Mouse (Mus musculus) G1E (cell line): ENCODE results near the gene Map4k5. TPM values are rescaled to one million over a fixed set of nuclear protein-coding genes. Genes with fewer than 3 reads are reported as not detected.

Source experiments
- ATAC-seq: 2 replicates; pipeline ENCODE4 v1.8.0; 2016; ENCODE audit warnings: mild to moderate bottlenecking; ENCODE audit not compliant: insufficient number of reproducible peaks, poor library complexity, low FRiP score, severe bottlenecking; ENCODE audit errors: extremely low read depth
- DNase-seq: peaks from one replicate; pipeline ENCODE4 v3.0.0; 2012; ENCODE audit warnings: low spot score
- H3K27me3 ChIP-seq: 2 replicates; pipeline ENCODE4 v1.6.1; 2012; ENCODE audit warnings: mild to moderate bottlenecking, low read length, inconsistent platforms; ENCODE audit not compliant: insufficient read depth
- H3K36me3 ChIP-seq: replicated peaks from 2 replicates; pipeline ENCODE3; 2012; ENCODE audit warnings: mild to moderate bottlenecking, inconsistent platforms
- H3K4me1 ChIP-seq: 2 replicates; pipeline ENCODE4 v1.6.1; 2012; ENCODE audit warnings: low read depth, low read length, inconsistent platforms, mixed read lengths; ENCODE audit not compliant: insufficient read depth
- H3K4me3 ChIP-seq: 2 replicates; pipeline ENCODE4 v1.5.1; 2012; ENCODE audit warnings: low read depth, mild to moderate bottlenecking, inconsistent platforms, low read length, moderate library complexity, mixed read lengths
- H3K9me3 ChIP-seq: replicated peaks from 2 replicates; pipeline ENCODE4 v1.6.1; 2012; ENCODE audit warnings: inconsistent platforms
- CTCF ChIP-seq: IDR thresholded peaks from 2 replicates; pipeline ENCODE4 v1.5.1; 2012; ENCODE audit warnings: low read depth, low read length, inconsistent platforms, mixed read lengths
- GATA1 ChIP-seq: IDR thresholded peaks from 2 replicates; pipeline ENCODE4 v1.6.1; 2012; ENCODE audit warnings: borderline replicate concordance, low read length, inconsistent platforms, mixed read lengths
- GATA2 ChIP-seq: IDR thresholded peaks from 2 replicates; pipeline ENCODE4 v1.6.1; 2012; ENCODE audit warnings: low read depth, low read length, inconsistent platforms, borderline replicate concordance
- POLR2AphosphoS5 ChIP-seq: IDR thresholded peaks from 2 replicates; pipeline ENCODE4 v1.6.1; 2012; ENCODE audit warnings: low read depth, low read length, inconsistent platforms; ENCODE audit not compliant: insufficient replicate concordance
- TAL1 ChIP-seq: conservative IDR thresholded peaks from 2 replicates; pipeline ENCODE4 v1.6.1; 2012; ENCODE audit warnings: low read depth, low read length, inconsistent platforms, mixed read lengths
- polyA plus RNA-seq: library from polyadenylated mRNA; stranded (reverse); fragments of >175 nt; gene quantifications from 2 replicates; pipeline ENCODE4 v1.2.3, GENCODE M21; 2012
- total RNA-seq, 2 experiments: library from RNA; stranded (forward) in 1 of 2; stranded (reverse) in 1 of 2; fragments of 200-1000 nt in 1 of 2; fragments of >200 nt in 1 of 2; fragmentation: Nextera tagmentation in 1 of 2; gene quantifications; 2 replicates each; pipeline ENCODE4 v1.2.3; 2014 to 2017

The Map4k5 gene
- total and polyA plus RNA-seq, 3 experiments = 5.5 to 36.4 (median 33.9) TPM

- Histone ChIP-seq H3K36me3 (no peaks in the 10 kb centered on the region), H3K4me3 (no peak overlapping the region), H3K9me3 (no peaks in the 10 kb centered on the region), H3K27me3 (peaks cover 60% of the 10 kb centered on the region), H3K4me1 (peaks cover 7% of the 10 kb centered on the region)
- no peak for DNase-seq
- ATAC-seq = no peak
- TF ChIP-seq POLR2AphosphoS5 = no peak
- no peak for TF ChIP-seq TAL1
- TF ChIP-seq CTCF = no peak
- TF ChIP-seq GATA1 = no peak
These were observed 116.2 kb downstream of the Map4k5 start for GRCm38 (mm10) chr12:69776607-69777340.

- TF ChIP-seq TAL1 (no peak), GATA2 (no peak)
- no peaks in the 10 kb centered on the region for H3K36me3 ChIP-seq
- ATAC-seq = no peak
- peaks cover 2% of the 10 kb centered on the region; the same call in 1 of the 2 replicates for H3K9me3 ChIP-seq
- H3K4me1 ChIP-seq = peaks cover 32% of the 10 kb centered on the region
- peaks cover 38% of the 10 kb centered on the region for H3K27me3 ChIP-seq
- DNase-seq = no peak
- no peak overlapping the region for H3K4me3 ChIP-seq
These were observed 124.2 kb downstream of the Map4k5 start for GRCm38 (mm10) chr12:69768841-69769240.

- Histone ChIP-seq H3K27me3 (peaks cover 31% of the 10 kb centered on the region), H3K9me3 (peaks cover 2% of the 10 kb centered on the region; the same call in 1 of the 2 replicates), H3K36me3 (no peaks in the 10 kb centered on the region), H3K4me1 (peaks cover 39% of the 10 kb centered on the region), H3K4me3 (no peak overlapping the region)
- DNase-seq (no peak), ATAC-seq (no peak)
- no peak for TF ChIP-seq CTCF
- no peak for TF ChIP-seq TAL1
- TF ChIP-seq GATA2 = no peak
- no peak for TF ChIP-seq POLR2AphosphoS5
- no peak for TF ChIP-seq GATA1
These were observed 125.3 kb downstream of the Map4k5 start for GRCm38 (mm10) chr12:69767476-69768258.

- H3K27me3 ChIP-seq = peaks cover 21% of the 10 kb centered on the region
- ATAC-seq (no peak), DNase-seq (no peak)
- no peak overlapping the region for H3K4me3 ChIP-seq
- peaks cover 2% of the 10 kb centered on the region; the same call in 1 of the 2 replicates for H3K9me3 ChIP-seq
- H3K36me3 ChIP-seq = no peaks in the 10 kb centered on the region
- peaks cover 39% of the 10 kb centered on the region for H3K4me1 ChIP-seq
- TF ChIP-seq TAL1 (no peak), GATA1 (no peak), POLR2AphosphoS5 (no peak), GATA2 (no peak), CTCF (no peak)
These were observed 126.7 kb downstream of the Map4k5 start for GRCm38 (mm10) chr12:69766185-69766904.

- H3K4me3 ChIP-seq = no peak overlapping the region
- ATAC-seq (no peak), DNase-seq (no peak)
- TF ChIP-seq GATA1 = no peak
- no peak for TF ChIP-seq GATA2
- no peak for TF ChIP-seq TAL1
- no peak for TF ChIP-seq POLR2AphosphoS5
- TF ChIP-seq CTCF = no peak
- H3K9me3 ChIP-seq = peaks cover 2% of the 10 kb centered on the region; the same call in 1 of the 2 replicates
- peaks cover 47% of the 10 kb centered on the region for H3K4me1 ChIP-seq
- H3K36me3 ChIP-seq = no peaks in the 10 kb centered on the region
- H3K27me3 ChIP-seq = peaks cover 21% of the 10 kb centered on the region
These were observed 127.5 kb downstream of the Map4k5 start for GRCm38 (mm10) chr12:69765543-69765942.

GRCm38 (mm10) chr12:69761603-69762002, 131.4 kb downstream of the Map4k5 start:
- H3K4me1 ChIP-seq = peaks cover 61% of the 10 kb centered on the region
- DNase-seq (no peak), ATAC-seq (no peak)
- H3K4me3 ChIP-seq = no peak overlapping the region
- no peak for TF ChIP-seq POLR2AphosphoS5
- TF ChIP-seq CTCF = no peak
- TF ChIP-seq GATA2 = no peak
- no peak for TF ChIP-seq GATA1
- TF ChIP-seq TAL1 = no peak
- no peaks in the 10 kb centered on the region for H3K36me3 ChIP-seq
- peaks cover 2% of the 10 kb centered on the region; the same call in 1 of the 2 replicates for H3K27me3 ChIP-seq
- no peaks in the 10 kb centered on the region for H3K9me3 ChIP-seq
